Mouse (Mus musculus) myocyte (in vitro differentiated cells): Measurements from ENCODE around the gene Cd79a.

Source experiments
- CEBPB ChIP-seq: IDR thresholded peaks from 2 replicates; pipeline ENCODE4 v1.6.1; 2011; ENCODE audit warnings: mild to moderate bottlenecking, moderate library complexity; ENCODE audit not compliant: poor library complexity, insufficient read depth, severe bottlenecking
- MAX ChIP-seq: IDR thresholded peaks from one replicate; pipeline ENCODE4 v1.6.1; 2011; ENCODE audit warnings: low read depth, mild to moderate bottlenecking, control low read depth
- POLR2A ChIP-seq: IDR thresholded peaks from one replicate; pipeline ENCODE4 v1.6.1; 2011; ENCODE audit warnings: low read depth, mild to moderate bottlenecking, control low read depth, moderate library complexity; ENCODE audit not compliant: insufficient read length
- POLR2AphosphoS2 ChIP-seq: IDR thresholded peaks from one replicate; pipeline ENCODE4 v1.6.1; 2011; ENCODE audit warnings: low read depth, control low read depth; ENCODE audit not compliant: insufficient read length
- TCF12 ChIP-seq: IDR thresholded peaks from one replicate; pipeline ENCODE4 v1.6.1; 2011; ENCODE audit warnings: mild to moderate bottlenecking, control low read depth; ENCODE audit not compliant: poor library complexity, insufficient read depth, severe bottlenecking
- TCF3 ChIP-seq: IDR thresholded peaks from one replicate; pipeline ENCODE4 v1.6.1; 2011; ENCODE audit warnings: low read depth, control low read depth; ENCODE audit not compliant: insufficient read length
- USF1 ChIP-seq: IDR thresholded peaks from one replicate; pipeline ENCODE4 v1.6.1; 2011; ENCODE audit warnings: low read depth, mild to moderate bottlenecking, control low read depth, moderate library complexity

GRCm38 (mm10) chr7:24901114-24901513 is 3.9 kb downstream of the Cd79a start:
- TF ChIP-seq POLR2A (no peak), TCF12 (no peak), USF1 (no peak), MAX (no peak), POLR2AphosphoS2 (no peak), CEBPB (no peak), TCF3 (no peak)
